Comparison of ENCODE assay signal across 26 mouse cellular contexts in the genomic region with DNA sequence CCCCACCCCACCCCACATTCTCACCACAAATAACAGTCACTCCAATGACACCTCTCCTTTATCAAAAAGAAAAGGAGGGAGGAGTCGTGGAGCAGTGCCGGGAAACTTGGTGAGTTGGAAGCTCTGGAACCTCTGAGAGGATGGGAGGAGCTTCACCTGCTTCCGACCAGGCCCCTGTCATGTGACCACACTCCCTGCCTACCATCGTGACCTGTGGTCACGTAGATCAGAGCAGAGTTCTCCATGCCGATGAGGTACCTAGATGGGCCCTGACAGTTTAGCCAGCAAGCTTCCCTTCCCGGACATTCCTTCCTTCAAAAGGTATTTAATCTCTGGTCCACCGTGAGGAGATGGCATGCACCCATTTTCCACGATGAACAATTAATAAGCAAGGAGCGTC. TPM values are rescaled to one million over a fixed set of nuclear protein-coding genes. Genes with fewer than 3 reads are reported as not detected.
DNase-seq lines count a peak whose midpoint lies in the region; ATAC-seq and TF ChIP-seq lines count a peak whose summit lies in the region.
"Had no signal": no experiment of that assay in that cellular context is flagged by ENCODE, and none has a peak within 500 bp of the region (broad histone marks: within the 10 kb centered on the region; RNA-seq: fewer than 3 reads in every experiment).

No protein-coding gene starts in this region.

- 88% methylated on average over 10 of the region's 10 CpGs for WGBS in intestine, postnatal 0 days
- WGBS in intestine, embryonic 16.5 days, result 92% methylated on average over 10 of the region's 10 CpGs
- WGBS in midbrain, embryonic 10.5 days, result 95% methylated on average over 10 of the region's 10 CpGs
- WGBS in kidney, embryonic 16.5 days, result 96% methylated on average over 10 of the region's 10 CpGs

- H3K4me1 ChIP-seq in intestine, postnatal 0 days (replicated peaks; ENCODE audit: control insufficient read depth, insufficient read depth, low read length), result no peaks in the 10 kb centered on the region
- no peaks in the 10 kb centered on the region for H3K4me1 ChIP-seq in intestine, embryonic 16.5 days (ENCODE audit: control insufficient read depth, insufficient read depth, low read length)
- 0 out of 2 replicates have a peak, but pooled peaks cover 4% of the 10 kb centered on the region for H3K4me1 ChIP-seq in midbrain, embryonic 10.5 days
- H3K4me1 ChIP-seq in kidney, embryonic 16.5 days (ENCODE audit: insufficient read depth, low read length), result peaks cover 16% of the 10 kb centered on the region
- H3K4me1 ChIP-seq: heart, embryonic 15.5 days; hindbrain, embryonic 10.5 days; hindbrain, embryonic 13.5 days; intestine, embryonic 15.5 days had no signal

- TF ChIP-seq CTCF in intestine, postnatal 0 days (IDR thresholded peaks at IDR 0.05; ENCODE audit: low read depth), result no peak

- H3K27ac ChIP-seq in intestine, postnatal 0 days (ENCODE audit: low read depth, low read length), result no peak overlapping the region; the same call in 1 of the 2 replicates
- no peak overlapping the region for H3K27ac ChIP-seq in intestine, embryonic 16.5 days (ENCODE audit: low read length)
- H3K27ac ChIP-seq in midbrain, embryonic 10.5 days (replicated peaks), result no peak overlapping the region
- H3K27ac ChIP-seq in kidney, embryonic 16.5 days (ENCODE audit: low read length), result no peak overlapping the region
- H3K27ac ChIP-seq: forebrain, embryonic 10.5 days; forebrain, embryonic 13.5 days; gastrocnemius, adult 2 months; heart, embryonic 15.5 days; hindbrain, embryonic 10.5 days; hindbrain, embryonic 13.5 days; intestine, embryonic 15.5 days had no signal

- H3K9ac ChIP-seq in intestine, postnatal 0 days (ENCODE audit: low read depth, low read length), result no peak overlapping the region
- no peak overlapping the region for H3K9ac ChIP-seq in intestine, embryonic 16.5 days (ENCODE audit: low read depth, low read length)
- H3K9ac ChIP-seq in kidney, embryonic 16.5 days (replicated peaks; ENCODE audit: low read length), result no peak overlapping the region
- H3K9ac ChIP-seq: forebrain, embryonic 13.5 days; forebrain, postnatal 0 days; heart, embryonic 12.5 days; heart, embryonic 15.5 days; hindbrain, embryonic 13.5 days; intestine, embryonic 15.5 days had no signal

- no peak overlapping the region; the same call in 1 of the 2 replicates for H3K4me2 ChIP-seq in intestine, postnatal 0 days (replicated peaks; ENCODE audit: low read depth)
- no peak overlapping the region for H3K4me2 ChIP-seq in intestine, embryonic 16.5 days (ENCODE audit: low read depth, low read length)
- H3K4me2 ChIP-seq in kidney, embryonic 16.5 days (replicated peaks; ENCODE audit: low read depth, low read length), result no peak overlapping the region
- H3K4me2 ChIP-seq: forebrain, embryonic 13.5 days; heart, embryonic 12.5 days; heart, embryonic 15.5 days; hindbrain, embryonic 13.5 days; intestine, embryonic 15.5 days had no signal

- H3K9me3 ChIP-seq in intestine, postnatal 0 days (ENCODE audit: control insufficient read depth), result no peaks in the 10 kb centered on the region
- 0 out of 2 replicates have a peak, but pooled peaks cover 4% of the 10 kb centered on the region for H3K9me3 ChIP-seq in intestine, embryonic 16.5 days (ENCODE audit: control insufficient read depth, low read length)
- H3K9me3 ChIP-seq in midbrain, embryonic 10.5 days (replicated peaks), result peaks cover 4% of the 10 kb centered on the region; the same call in 1 of the 2 replicates
- 0 out of 2 replicates have a peak, but pooled peaks cover 6% of the 10 kb centered on the region for H3K9me3 ChIP-seq in kidney, embryonic 16.5 days (ENCODE audit: low read length)
- H3K9me3 ChIP-seq: forebrain, embryonic 13.5 days; intestine, embryonic 15.5 days had no signal

- H3K27me3 ChIP-seq in intestine, postnatal 0 days (replicated peaks; ENCODE audit: control insufficient read depth, insufficient read depth, low read length), result no peaks in the 10 kb centered on the region
- H3K27me3 ChIP-seq in intestine, embryonic 16.5 days (replicated peaks; ENCODE audit: control insufficient read depth, insufficient read depth, low read length), result no peaks in the 10 kb centered on the region
- H3K27me3 ChIP-seq in midbrain, embryonic 10.5 days (ENCODE audit: low read depth, poor library complexity, severe bottlenecking), result no peaks in the 10 kb centered on the region
- no peaks in the 10 kb centered on the region for H3K27me3 ChIP-seq in kidney, embryonic 16.5 days (ENCODE audit: insufficient read depth, low read length)
- H3K27me3 ChIP-seq: forebrain, embryonic 13.5 days; heart, embryonic 12.5 days; heart, embryonic 15.5 days; hindbrain, embryonic 13.5 days; intestine, embryonic 15.5 days; Patski had no signal

- ATAC-seq in intestine, postnatal 0 days, result peak; percentile 52
- ATAC-seq in intestine, embryonic 16.5 days, result no peak
- no peak for ATAC-seq in kidney, embryonic 16.5 days (ENCODE audit: low FRiP score, low TSS enrichment)
- ATAC-seq: forebrain, embryonic 13.5 days; forebrain, postnatal 0 days; hindbrain, embryonic 16.5 days; intestine, embryonic 15.5 days; Patski had no signal

- H3K4me3 ChIP-seq in intestine, postnatal 0 days (ENCODE audit: low read depth, low read length), result no peak overlapping the region
- H3K4me3 ChIP-seq in intestine, embryonic 16.5 days (ENCODE audit: low read length), result no peak overlapping the region
- H3K4me3 ChIP-seq in midbrain, embryonic 10.5 days, result no peak overlapping the region
- H3K4me3 ChIP-seq in kidney, embryonic 16.5 days (ENCODE audit: low read length), result no peak overlapping the region
- H3K4me3 ChIP-seq: forebrain, embryonic 10.5 days; forebrain, embryonic 13.5 days; gastrocnemius, adult 2 months; heart, embryonic 12.5 days; heart, embryonic 15.5 days; hindbrain, embryonic 10.5 days; hindbrain, embryonic 13.5 days; intestine, embryonic 15.5 days had no signal

- peaks cover 9% of the 10 kb centered on the region; the same call in 1 of the 2 replicates for H3K36me3 ChIP-seq in intestine, postnatal 0 days (ENCODE audit: control insufficient read depth, insufficient read depth)
- H3K36me3 ChIP-seq in intestine, embryonic 16.5 days (ENCODE audit: control insufficient read depth, insufficient read depth, low read length), result peaks cover 8% of the 10 kb centered on the region; the same call in 1 of the 2 replicates
- H3K36me3 ChIP-seq in midbrain, embryonic 10.5 days, result peaks cover 39% of the 10 kb centered on the region
- peaks cover 6% of the 10 kb centered on the region; the same call in 1 of the 2 replicates for H3K36me3 ChIP-seq in kidney, embryonic 16.5 days (ENCODE audit: insufficient read depth, low read length)
- H3K36me3 ChIP-seq: intestine, embryonic 15.5 days had no signal

- peak; percentile 84 for DNase-seq in ES-CJ7 (ENCODE audit: low read depth, low spot score)
- DNase-seq in WW6 (ENCODE audit: low read depth, low spot score), result peak; percentile 61
- DNase-seq in midbrain, embryonic 10.5 days (ENCODE audit: low spot score), result no peak
- DNase-seq: adrenal gland, postnatal 10 days; adrenal gland, postnatal 36 days; cerebellum, adult 18-20 months; cerebellum, adult 9-10 months; cerebellum, postnatal 14 days; forebrain, postnatal 0 days; gastrocnemius, adult 2 months; gastrocnemius, postnatal 14 days; heart, adult 18-20 months; heart, postnatal 10 days; heart, postnatal 36 days had no signal

RNA-seq across cellular contexts. Expression of a gene that starts 17.2 kb away (rescaled TPM):
- 7.2 and 9.0 TPM in 2 replicates for polyA plus RNA-seq in intestine, postnatal 0 days (2015; fragmentation: Nextera tagmentation; extraction: Ambion mirVana)
- 13.4 and 15.0 TPM in 2 replicates for polyA plus RNA-seq in intestine, embryonic 16.5 days (2015; fragmentation: Nextera tagmentation; extraction: Ambion mirVana)
- polyA plus RNA-seq in midbrain, embryonic 10.5 days (2016; fragmentation: Nextera tagmentation; extraction: Ambion mirVana), result 32.9 and 44.5 TPM in 2 replicates
- polyA plus RNA-seq in kidney, embryonic 16.5 days (2015; fragmentation: Nextera tagmentation; extraction: Ambion mirVana), result 23.0 and 24.4 TPM in 2 replicates

RNA-seq across cellular contexts. Expression of a gene that starts 50.4 kb away (rescaled TPM):
- polyA plus RNA-seq in intestine, postnatal 0 days (2015; fragmentation: Nextera tagmentation; extraction: Ambion mirVana), result 100 and 101 TPM in 2 replicates
- polyA plus RNA-seq in intestine, embryonic 16.5 days (2015; fragmentation: Nextera tagmentation; extraction: Ambion mirVana), result 115 and 127 TPM in 2 replicates
- polyA plus RNA-seq in midbrain, embryonic 10.5 days (2016; fragmentation: Nextera tagmentation; extraction: Ambion mirVana), result 52.2 and 58.6 TPM in 2 replicates
- 86.6 and 96.8 TPM in 2 replicates for polyA plus RNA-seq in kidney, embryonic 16.5 days (2015; fragmentation: Nextera tagmentation; extraction: Ambion mirVana)
